Mouse (Mus musculus) cerebellum, postnatal 4 days (tissue): ENCODE results near the gene Nynrin.

Experiments used
- DNase-seq, 2 experiments: peaks; one replicate each; pipeline ENCODE4 v3.0.0; 2022; ENCODE audit warnings: low spot score in 2 of 2, mixed read lengths in 1 of 2

The Nynrin gene

DNA sequence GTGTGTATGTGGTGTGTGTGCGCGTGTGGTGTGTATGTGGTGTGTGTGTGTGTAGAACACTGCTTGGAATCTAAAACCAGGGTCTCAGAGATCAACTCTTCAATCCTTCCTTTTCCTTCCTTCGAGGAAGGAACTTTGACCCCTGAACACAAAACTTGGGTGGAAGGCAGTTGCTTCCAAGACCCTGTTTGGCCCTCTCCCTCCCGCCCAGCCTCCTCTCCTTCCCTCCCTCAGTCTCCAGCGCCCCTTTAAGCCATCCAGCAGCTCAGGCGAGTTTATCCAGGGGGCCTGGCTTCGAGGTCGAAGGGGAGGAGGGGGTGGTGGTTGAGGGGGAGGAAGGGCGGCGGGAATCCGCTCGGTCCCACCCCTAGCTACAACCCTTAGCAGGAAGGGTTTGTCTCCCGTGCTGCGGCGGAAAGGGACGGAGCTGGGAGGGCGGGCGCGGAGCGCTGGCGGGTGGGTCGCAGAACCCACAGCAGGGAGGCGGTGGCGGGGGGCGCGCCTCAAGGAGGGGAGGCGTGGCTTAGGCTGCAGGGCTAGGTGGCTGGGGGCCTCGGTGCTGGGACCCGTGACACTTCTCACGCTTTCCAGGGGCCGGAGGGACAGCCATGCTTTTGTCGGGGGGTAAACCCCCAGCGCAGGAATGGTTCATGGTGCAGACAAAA, at the start of gene Nynrin:
TSS of gene Nynrin (plus strand) at position 390 of the 665 bp plus-strand sequence.
- peak; percentile 47 to 56 for DNase-seq

GRCm38 (mm10) chr14:55814885-55815284, 38.9 kb upstream of the Nynrin start:
- DNase-seq, result peak in 1 of 2 experiments; percentile 68

DNA sequence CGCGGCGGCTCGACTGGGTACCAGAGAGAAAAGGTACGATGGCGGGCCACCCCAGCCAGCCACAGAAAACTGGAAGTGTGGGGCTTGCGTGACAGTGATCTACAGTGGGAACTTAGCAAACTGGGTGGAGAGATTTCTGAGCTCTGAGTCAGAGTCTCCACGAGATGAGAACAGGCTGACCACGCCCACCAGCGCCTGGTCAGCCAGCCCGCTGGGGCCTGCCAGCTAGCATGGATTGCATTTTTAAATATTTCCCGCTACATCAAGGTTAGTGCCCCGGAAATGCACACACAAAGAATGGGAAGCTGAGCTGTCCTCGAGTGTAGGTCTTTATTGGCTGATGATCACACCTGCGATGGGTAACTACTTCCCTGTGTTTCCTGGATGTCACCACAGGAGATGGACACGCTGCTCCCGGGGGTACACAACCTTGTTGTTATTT, 38.5 kb upstream of the Nynrin start:
- peak in 1 of 2 experiments; percentile 29 for DNase-seq

- peak in 1 of 2 experiments; percentile 0 for DNase-seq
Measured at GRCm38 (mm10) chr14:55819845-55820405, 33.9 kb upstream of the Nynrin start.

GRCm38 (mm10) chr14:55820576-55820975, 33.2 kb upstream of the Nynrin start:
- DNase-seq, result peak in 1 of 2 experiments; percentile 0

GRCm38 (mm10) chr14:55822435-55822990, 31.3 kb upstream of the Nynrin start:
- DNase-seq, result peak; percentile 46 to 73

DNA sequence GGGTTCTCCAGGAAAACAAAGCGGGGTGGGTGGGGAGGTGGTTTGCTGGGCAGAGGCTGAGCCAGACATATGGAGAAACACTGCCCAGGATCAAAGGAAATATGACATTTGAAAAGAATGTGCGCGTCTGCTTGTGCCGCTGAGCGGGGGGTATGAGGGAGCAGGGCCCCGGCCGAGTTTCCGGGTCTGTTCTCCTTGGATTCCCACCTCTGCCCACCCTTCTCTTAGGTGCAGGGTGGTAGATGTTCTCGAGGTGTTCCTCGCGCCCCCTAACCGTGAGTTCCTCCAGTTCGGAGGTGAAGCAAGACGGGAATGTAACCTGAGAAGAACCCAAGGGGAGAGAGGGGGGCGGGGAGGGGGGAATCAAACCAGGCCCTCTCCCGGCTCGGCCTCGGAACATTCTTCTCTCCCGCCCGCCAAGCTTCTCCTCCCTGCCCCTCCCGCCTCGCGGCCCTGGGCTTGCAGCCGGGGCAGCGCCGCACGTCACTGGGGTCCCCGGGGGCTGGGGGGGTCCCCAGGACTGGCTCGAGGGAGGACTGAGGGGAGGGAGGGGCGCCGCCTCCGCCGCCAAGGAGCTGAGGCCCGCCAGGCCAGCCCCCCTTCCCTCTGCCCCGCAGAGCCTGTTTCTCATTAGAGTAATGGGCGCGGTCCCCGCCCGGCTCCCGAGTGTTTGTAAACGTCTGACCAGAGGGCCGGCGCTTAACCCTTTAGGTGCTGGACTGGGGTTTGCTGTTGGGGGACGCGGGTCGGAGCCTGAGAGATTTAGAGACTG, 30.6 kb upstream of the Nynrin start, which contains the start of gene Nfatc4:
TSS of gene Nfatc4 (plus strand) at position 154 of the 772 bp plus-strand sequence.
- DNase-seq, result peak; percentile 57 to 78

GRCm38 (mm10) chr14:55824001-55824480, 29.8 kb upstream of the Nynrin start:
- DNase-seq, result peak in 1 of 2 experiments; percentile 12

DNA sequence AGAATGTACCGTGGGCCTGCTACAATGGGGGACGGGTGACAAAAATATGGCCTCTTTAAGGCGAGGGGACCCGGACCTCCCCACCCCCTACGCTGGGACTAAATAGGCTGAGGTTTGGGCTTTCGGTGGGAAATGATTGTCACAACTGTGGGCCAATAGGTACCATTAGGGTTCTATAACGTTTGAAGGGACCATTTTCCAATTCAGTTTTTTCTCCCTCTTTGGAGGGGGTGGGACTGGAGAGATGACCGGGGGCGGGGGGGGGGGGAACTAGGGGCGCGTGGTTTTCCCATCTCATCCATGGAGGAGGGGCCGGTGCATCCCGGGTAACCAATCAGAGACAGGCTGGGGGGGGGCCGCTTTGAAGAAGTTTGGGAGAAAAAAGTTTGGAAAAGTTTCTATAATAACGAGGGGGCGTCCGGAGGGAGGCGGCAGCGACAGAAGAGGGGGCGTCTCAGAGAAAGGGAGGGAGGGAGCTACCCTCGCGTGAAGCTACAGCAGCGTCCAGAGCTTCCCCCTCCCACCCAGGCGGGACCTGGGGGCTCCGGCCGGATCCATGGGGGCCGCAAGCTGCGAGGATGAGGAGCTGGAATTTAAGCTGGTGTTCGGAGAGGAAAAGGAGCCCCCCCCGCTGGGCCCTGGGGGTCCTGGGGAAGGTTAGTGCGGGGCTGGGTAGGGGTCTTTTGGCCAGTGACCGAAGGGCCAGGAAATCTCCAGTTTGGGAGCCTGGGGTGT, 29.2 kb upstream of the Nynrin start:
- DNase-seq, result peak in 1 of 2 experiments; percentile 32

- DNase-seq, result peak in 1 of 2 experiments; percentile 64
Measured at GRCm38 (mm10) chr14:55825216-55826051, 28.4 kb upstream of the Nynrin start.

DNA sequence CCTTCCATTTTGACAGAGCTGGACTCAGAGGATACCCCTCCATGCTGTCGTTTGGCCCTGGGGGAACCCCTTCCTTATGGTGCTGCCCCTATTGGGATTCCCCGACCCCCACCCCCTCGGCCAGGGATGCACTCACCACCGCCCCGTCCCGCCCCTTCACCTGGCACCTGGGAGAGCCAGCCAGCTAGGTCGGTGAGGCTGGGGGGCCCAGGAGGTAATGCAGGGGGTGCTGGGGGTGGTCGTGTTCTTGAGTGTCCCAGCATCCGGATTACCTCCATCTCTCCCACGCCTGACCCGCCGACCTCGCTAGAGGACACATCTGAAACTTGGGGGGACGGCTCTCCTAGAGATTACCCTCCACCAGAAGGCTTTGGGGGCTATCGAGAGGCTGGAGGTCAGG, 27.7 kb upstream of the Nynrin start:
- DNase-seq, result peak in 1 of 2 experiments; percentile 13

DNA sequence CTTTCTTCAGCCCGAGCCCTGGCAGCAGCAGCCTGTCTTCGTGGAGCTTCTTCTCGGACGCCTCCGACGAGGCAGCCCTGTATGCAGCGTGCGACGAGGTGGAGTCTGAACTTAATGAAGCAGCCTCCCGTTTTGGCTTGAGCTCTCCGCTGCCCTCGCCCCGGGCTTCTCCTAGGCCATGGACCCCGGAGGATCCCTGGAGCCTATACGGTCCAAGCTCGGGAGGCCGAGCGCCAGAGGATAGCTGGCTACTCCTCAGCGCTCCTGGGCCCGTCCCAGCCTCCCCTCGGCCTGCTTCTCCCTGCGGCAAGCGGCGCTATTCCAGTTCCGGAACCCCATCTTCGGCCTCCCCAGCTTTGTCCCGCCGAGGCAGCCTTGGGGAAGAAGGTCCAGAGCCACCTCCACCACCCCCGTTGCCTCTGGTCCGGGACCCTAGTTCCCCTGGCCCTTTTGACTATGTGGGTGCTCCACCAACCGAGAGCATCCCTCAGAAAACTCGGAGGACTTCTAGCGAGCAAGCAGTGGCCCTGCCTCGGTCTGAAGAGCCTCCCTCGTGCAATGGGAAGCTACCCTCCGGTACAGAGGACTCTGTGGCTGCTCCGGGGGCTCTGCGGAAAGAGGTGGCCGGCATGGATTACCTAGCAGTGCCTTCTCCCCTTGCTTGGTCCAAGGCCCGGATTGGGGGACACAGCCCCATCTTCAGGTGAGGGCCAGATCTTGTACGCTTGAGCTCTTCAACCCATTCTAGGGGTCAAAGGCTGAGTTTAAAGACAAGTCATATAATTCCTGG, 27.1 kb upstream of the Nynrin start:
- DNase-seq, result peak in 1 of 2 experiments; percentile 32

DNA sequence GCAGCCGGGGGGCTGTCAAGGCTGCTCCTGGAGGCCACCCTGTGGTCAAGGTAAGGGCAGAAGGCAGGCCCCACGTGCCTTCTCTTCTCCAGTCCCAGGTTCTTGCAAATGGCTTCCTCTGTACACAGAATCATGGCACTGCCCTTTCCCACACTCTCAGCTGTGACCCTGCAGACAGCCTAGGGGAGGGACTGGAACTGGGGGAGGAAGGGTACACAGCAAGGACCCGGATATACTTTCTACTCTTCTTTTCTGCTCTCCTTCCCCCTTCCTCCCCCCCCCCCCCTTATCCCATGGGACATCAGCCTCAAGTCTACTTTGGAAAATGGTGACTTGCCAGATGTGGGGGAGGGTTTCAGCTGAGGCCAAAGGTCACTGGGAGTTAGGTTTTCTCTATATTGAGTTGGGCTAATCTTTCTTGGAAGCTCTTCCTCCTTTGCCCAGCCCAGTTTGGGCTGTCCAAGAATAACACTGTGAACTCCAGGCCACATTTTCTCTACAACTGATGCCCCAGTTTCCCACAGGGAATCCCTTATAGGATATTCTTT, 25.0 kb upstream of the Nynrin start:
- DNase-seq, result no peak

DNA sequence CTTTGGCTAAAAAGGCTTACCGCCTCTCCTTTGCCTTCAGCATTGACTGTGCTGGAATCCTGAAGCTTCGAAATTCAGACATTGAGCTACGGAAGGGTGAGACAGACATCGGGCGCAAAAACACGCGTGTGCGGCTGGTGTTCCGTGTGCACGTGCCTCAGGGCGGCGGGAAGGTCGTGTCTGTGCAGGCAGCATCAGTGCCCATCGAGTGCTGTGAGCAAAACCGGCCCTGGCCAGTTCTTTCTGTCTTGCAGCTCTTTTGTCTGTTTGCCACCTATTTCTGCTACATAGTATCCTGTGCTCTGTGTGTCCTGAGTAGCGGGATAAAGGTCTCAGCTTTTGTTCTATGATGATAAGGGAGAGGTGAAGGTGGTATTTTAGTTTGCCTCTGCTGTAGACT, 24.0 kb upstream of the Nynrin start:
- no peak for DNase-seq

DNA sequence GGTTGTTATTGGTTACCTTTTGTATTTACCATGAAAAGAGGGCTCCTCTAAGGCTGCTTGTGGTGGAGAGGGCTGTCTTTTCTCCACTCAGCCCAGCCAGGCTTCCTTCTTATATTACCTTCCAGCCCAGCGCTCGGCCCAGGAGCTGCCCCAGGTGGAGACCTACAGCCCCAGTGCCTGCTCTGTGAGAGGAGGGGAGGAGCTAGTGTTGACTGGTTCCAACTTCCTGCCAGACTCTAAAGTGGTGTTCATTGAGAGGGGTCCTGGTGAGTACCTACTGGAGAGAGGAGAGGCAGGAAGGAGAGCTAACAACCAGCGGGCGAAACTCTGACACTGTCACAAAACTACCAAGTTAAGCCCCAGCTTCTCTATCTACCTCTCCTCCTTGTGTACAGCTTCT, 23.5 kb upstream of the Nynrin start:
- no peak for DNase-seq

DNA sequence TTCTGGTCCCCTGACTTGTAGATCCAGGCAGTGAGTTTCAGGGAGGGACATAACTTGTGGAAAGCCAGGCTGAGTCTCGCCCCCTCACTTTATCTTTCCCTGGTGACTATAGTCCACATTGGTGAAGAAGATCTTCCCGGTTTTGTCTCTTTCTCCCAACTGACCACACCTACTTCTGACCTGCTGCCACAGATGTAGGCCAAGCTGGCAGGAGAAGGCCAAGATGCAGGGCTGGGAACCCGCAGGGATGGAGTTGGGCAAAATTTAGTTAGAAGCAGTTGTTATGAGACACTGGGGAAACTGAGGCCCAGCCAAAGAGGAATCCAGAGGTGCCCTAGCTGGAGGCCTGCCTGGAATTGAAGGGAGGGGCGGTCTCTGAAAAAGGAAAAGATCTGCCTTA, 20.7 kb upstream of the Nynrin start:
- no peak for DNase-seq

DNA sequence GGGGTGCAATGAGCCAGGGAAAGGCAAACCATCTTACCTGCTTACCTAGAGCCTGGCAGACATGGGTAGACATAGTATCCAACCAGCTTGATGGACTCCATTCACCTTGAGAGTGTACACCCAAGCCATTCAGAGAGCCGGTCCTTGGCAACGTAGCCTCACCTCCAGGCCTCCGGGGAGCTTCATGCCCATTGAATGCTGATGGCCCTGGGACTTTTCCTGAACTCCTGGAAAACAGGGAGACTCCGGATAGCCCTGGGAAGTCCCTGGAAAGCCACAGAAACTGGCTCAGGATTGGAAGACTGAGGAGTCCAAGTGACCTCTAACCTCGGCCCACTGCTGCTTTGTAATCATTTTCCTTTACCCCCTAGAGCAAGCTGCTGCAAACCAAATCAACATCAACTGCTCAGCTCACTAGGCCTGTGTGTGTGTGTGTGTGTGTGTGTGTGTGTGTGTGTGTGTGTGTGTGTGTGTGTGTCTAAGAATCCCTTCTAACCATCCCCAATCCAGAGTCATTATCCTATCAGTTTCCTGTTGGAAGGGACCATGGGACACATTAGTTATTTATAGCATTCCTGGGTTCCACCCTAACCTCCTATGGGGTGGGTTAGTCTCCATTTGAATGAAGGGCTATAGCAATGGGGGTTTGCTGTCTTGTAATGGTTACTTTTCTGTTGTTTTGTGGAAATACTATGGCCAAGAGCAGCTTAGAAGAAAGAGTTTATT, 18.8 kb upstream of the Nynrin start:
- DNase-seq, result no peak

DNA sequence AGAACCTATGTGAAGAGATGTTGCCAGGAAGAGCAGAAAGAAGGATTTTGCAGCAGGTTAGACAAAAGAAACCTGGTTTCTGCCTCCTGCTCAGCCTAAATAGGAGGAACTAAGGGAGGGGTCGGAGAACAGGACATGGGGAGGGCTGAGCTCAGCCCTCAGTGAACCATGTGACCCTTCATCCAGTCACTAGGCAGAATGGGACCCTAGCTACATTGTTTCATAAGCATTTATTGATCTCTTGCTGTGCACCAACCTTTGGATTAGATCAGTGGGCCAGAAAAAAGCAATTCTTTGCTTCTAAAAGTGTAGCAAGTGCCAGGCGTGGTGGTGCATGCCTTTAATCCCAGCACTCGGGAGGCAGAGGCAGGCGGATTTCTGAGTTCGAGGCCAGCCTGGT, 15.5 kb upstream of the Nynrin start:
- no peak for DNase-seq

GRCm38 (mm10) chr14:55838740-55839139, 15.1 kb upstream of the Nynrin start:
- no peak for DNase-seq
